27 mouse cellular contexts compared by ENCODE assay signal in genomic region chr2:153672619-153673018, GRCm38 (mm10). TPM values are rescaled to one million over a fixed set of nuclear protein-coding genes. Genes with fewer than 3 reads are reported as not detected.
DNase-seq lines count a peak whose midpoint lies in the region; ATAC-seq and TF ChIP-seq lines count a peak whose summit lies in the region.
"Had no signal": no experiment of that assay in that cellular context is flagged by ENCODE, and none has a peak within 500 bp of the region (broad histone marks: within the 10 kb centered on the region; RNA-seq: fewer than 3 reads in every experiment).

No protein-coding gene starts in this region.

- peak; percentile 25; the same call in 1 of the 2 replicates for TF ChIP-seq CTCF in forebrain, postnatal 0 days (IDR thresholded peaks at IDR 0.05; ENCODE audit: low read depth)
- TF ChIP-seq CTCF in left cerebral cortex, adult 2 months (IDR thresholded peaks at IDR 0.05), result peak; percentile 12

- H3K4me1 ChIP-seq in forebrain, postnatal 0 days (ENCODE audit: insufficient read depth), result no peaks in the 10 kb centered on the region
- H3K4me1 ChIP-seq in forebrain, embryonic 14.5 days (ENCODE audit: control insufficient read depth, insufficient read depth, low read length), result no peaks in the 10 kb centered on the region
- no peaks in the 10 kb centered on the region for H3K4me1 ChIP-seq in midbrain, embryonic 15.5 days
- H3K4me1 ChIP-seq: embryonic facial prominence, embryonic 10.5 days; limb, embryonic 10.5 days; lung, embryonic 15.5 days; neural tube, embryonic 15.5 days had no signal

- no peak overlapping the region for H3K27ac ChIP-seq in forebrain, postnatal 0 days (ENCODE audit: low read depth, low read length)
- H3K27ac ChIP-seq in forebrain, embryonic 14.5 days (ENCODE audit: low read depth, low read length), result no peak overlapping the region
- no peak overlapping the region for H3K27ac ChIP-seq in left cerebral cortex, adult 2 months
- H3K27ac ChIP-seq in midbrain, embryonic 15.5 days, result no peak overlapping the region
- H3K27ac ChIP-seq: embryonic facial prominence, embryonic 10.5 days; hindbrain, embryonic 13.5 days; limb, embryonic 10.5 days; lung, embryonic 15.5 days; macrophage; neural tube, embryonic 15.5 days had no signal

- no peaks in the 10 kb centered on the region for H3K27me3 ChIP-seq in forebrain, postnatal 0 days (ENCODE audit: insufficient read depth, low read length)
- H3K27me3 ChIP-seq in forebrain, embryonic 14.5 days (replicated peaks; ENCODE audit: control insufficient read depth, insufficient read depth, low read length), result no peaks in the 10 kb centered on the region
- no peaks in the 10 kb centered on the region for H3K27me3 ChIP-seq in midbrain, embryonic 15.5 days (replicated peaks)
- H3K27me3 ChIP-seq: hindbrain, embryonic 13.5 days; lung, embryonic 15.5 days; neural tube, embryonic 15.5 days had no signal

- H3K4me2 ChIP-seq in forebrain, postnatal 0 days (ENCODE audit: low read depth), result no peak overlapping the region
- H3K4me2 ChIP-seq in forebrain, embryonic 14.5 days (ENCODE audit: low read length), result no peak overlapping the region
- H3K4me2 ChIP-seq in midbrain, embryonic 15.5 days, result no peak overlapping the region
- H3K4me2 ChIP-seq: hindbrain, embryonic 13.5 days; lung, embryonic 15.5 days; neural tube, embryonic 15.5 days had no signal

- H3K9ac ChIP-seq in forebrain, postnatal 0 days, result no peak overlapping the region
- H3K9ac ChIP-seq in forebrain, embryonic 14.5 days (ENCODE audit: low read length), result no peak overlapping the region
- no peak overlapping the region for H3K9ac ChIP-seq in midbrain, embryonic 15.5 days
- H3K9ac ChIP-seq: hindbrain, embryonic 13.5 days; lung, embryonic 15.5 days; neural tube, embryonic 15.5 days had no signal

- ATAC-seq in forebrain, postnatal 0 days, result no peak
- no peak for ATAC-seq in forebrain, embryonic 14.5 days
- ATAC-seq in midbrain, embryonic 15.5 days (replicated peaks), result no peak
- ATAC-seq: forebrain, embryonic 16.5 days had no signal

- H3K9me3 ChIP-seq in forebrain, postnatal 0 days (ENCODE audit: low read length), result no peaks in the 10 kb centered on the region
- H3K9me3 ChIP-seq in forebrain, embryonic 14.5 days (replicated peaks; ENCODE audit: control insufficient read depth, low read length), result no peaks in the 10 kb centered on the region
- no peaks in the 10 kb centered on the region for H3K9me3 ChIP-seq in midbrain, embryonic 15.5 days
- H3K9me3 ChIP-seq: embryonic facial prominence, embryonic 10.5 days; hindbrain, embryonic 13.5 days; limb, embryonic 10.5 days; lung, embryonic 15.5 days; neural tube, embryonic 15.5 days had no signal

- H3K36me3 ChIP-seq in forebrain, postnatal 0 days (ENCODE audit: insufficient read depth), result peaks cover 9% of the 10 kb centered on the region; the same call in 1 of the 2 replicates
- 0 out of 2 replicates have a peak, but pooled peaks cover 4% of the 10 kb centered on the region for H3K36me3 ChIP-seq in forebrain, embryonic 14.5 days (ENCODE audit: control insufficient read depth, insufficient read depth, low read length)
- H3K36me3 ChIP-seq in midbrain, embryonic 15.5 days (replicated peaks), result no peaks in the 10 kb centered on the region
- H3K36me3 ChIP-seq: neural tube, embryonic 15.5 days had no signal

- H3K4me3 ChIP-seq in forebrain, postnatal 0 days (ENCODE audit: low read depth, low read length), result no peak overlapping the region
- no peak overlapping the region for H3K4me3 ChIP-seq in forebrain, embryonic 14.5 days (ENCODE audit: low read depth, low read length)
- H3K4me3 ChIP-seq in left cerebral cortex, adult 2 months, result no peak overlapping the region
- no peak overlapping the region for H3K4me3 ChIP-seq in midbrain, embryonic 15.5 days
- H3K4me3 ChIP-seq: embryonic facial prominence, embryonic 10.5 days; hindbrain, embryonic 13.5 days; limb, embryonic 10.5 days; lung, embryonic 15.5 days; neural tube, embryonic 15.5 days had no signal

- intact Hi-C loops in left cerebral cortex, adult 2 months (cut with DNase I), result no loop called here

- no peak for DNase-seq in forebrain, postnatal 0 days
- no peak for DNase-seq in forebrain, embryonic 14.5 days (ENCODE audit: low spot score)
- no peak for DNase-seq in left cerebral cortex, adult 2 months (ENCODE audit: extremely low spot score in 1 of 2, low spot score in 2 of 2)
- DNase-seq in left cerebral cortex, adult 8-10 months (ENCODE audit: low spot score in 2 of 2), result no peak
- DNase-seq in 3T3-L1 (ENCODE audit: low read depth, low spot score) (peak; percentile 31), MEL-GATA-1-ER (ENCODE audit: extremely low read depth, low read depth) (peak; percentile 15)
- no peak for DNase-seq in ovary, postnatal 10 days (ENCODE audit: low spot score)
- DNase-seq: adrenal gland, postnatal 36 days; cerebellum, adult 9-11 months; gastrocnemius, postnatal 14 days; kidney, adult 9 months; kidney, postnatal 4 days; thymus, adult 2 months had no signal

- 93% methylated on average over 2 of the region's 2 CpGs for WGBS in forebrain, postnatal 0 days
- 84% methylated on average over 2 of the region's 2 CpGs for whole genome bisulfite sequencing in forebrain, embryonic 14.5 days
- WGBS in midbrain, embryonic 15.5 days, result 91% methylated on average over 2 of the region's 2 CpGs

RNA-seq across cellular contexts. Expression of gene Dnmt3b, which starts 23.4 kb away (rescaled TPM):
- total RNA-seq in forebrain, postnatal 0 days (2014; rRNA removed), result 1.9 and 3.9 TPM in 2 replicates
- polyA plus RNA-seq in forebrain, postnatal 0 days (2015; fragmentation: Nextera tagmentation; extraction: Ambion mirVana), result 1.3 and 1.9 TPM in 2 replicates
- 3.2 and 3.5 TPM in 2 replicates for polyA plus RNA-seq in forebrain, embryonic 14.5 days (2014; fragmentation: Nextera tagmentation; extraction: Ambion mirVana)
- total RNA-seq in left cerebral cortex, adult 2 months (2021), result 1 to 10 TPM; 1.1 to 1.6 TPM
- total RNA-seq in left cerebral cortex, adult 8-10 months (2022), result 1 to 10 TPM in 3 of 4 experiments, under 1 TPM in 1; 0.57 to 1.5 (median 1.0) TPM
- polyA plus RNA-seq in midbrain, embryonic 15.5 days (2015; fragmentation: Nextera tagmentation; extraction: Ambion mirVana), result 4.3 and 4.4 TPM in 2 replicates

RNA-seq across cellular contexts. Expression of gene Dnmt3c, which starts 23.8 kb away (rescaled TPM):
- not detected in 2 replicates for total RNA-seq in forebrain, postnatal 0 days (2014; rRNA removed)
- not detected in 2 replicates for polyA plus RNA-seq in forebrain, postnatal 0 days (2015; fragmentation: Nextera tagmentation; extraction: Ambion mirVana)
- polyA plus RNA-seq in forebrain, embryonic 14.5 days (2014; fragmentation: Nextera tagmentation; extraction: Ambion mirVana), result 0.08 and 0.16 TPM in 2 replicates
- total RNA-seq in left cerebral cortex, adult 2 months (2021), result under 1 TPM in 1 of 2 experiments, not detected in 1; 0.16 TPM
- total RNA-seq in left cerebral cortex, adult 8-10 months (2022), result not detected
- polyA plus RNA-seq in midbrain, embryonic 15.5 days (2015; fragmentation: Nextera tagmentation; extraction: Ambion mirVana), result 0.13 TPM in 1 of 2 replicates, not detected in the other
- total RNA-seq: adrenal gland, adult 18-20 months; adrenal gland, postnatal 36 days; gastrocnemius, postnatal 14 days; heart, adult 8-10 months; heart, postnatal 25 days; liver, adult 2 months had no signal
- polyA plus RNA-seq: embryonic facial prominence, embryonic 10.5 days; forebrain, embryonic 16.5 days; heart, embryonic 14.5 days; hindbrain, embryonic 13.5 days; limb, embryonic 10.5 days; liver, adult 2 months; lung, embryonic 15.5 days; small intestine, adult 2 months; thymus, adult 2 months had no signal

RNA-seq across cellular contexts. Expression of gene Commd7, which starts 40.0 kb away (rescaled TPM):
- total RNA-seq in forebrain, postnatal 0 days (2014; rRNA removed), result 39.2 and 46.4 TPM in 2 replicates
- polyA plus RNA-seq in forebrain, postnatal 0 days (2015; fragmentation: Nextera tagmentation; extraction: Ambion mirVana), result 105 and 116 TPM in 2 replicates
- 86.9 and 95.9 TPM in 2 replicates for polyA plus RNA-seq in forebrain, embryonic 14.5 days (2014; fragmentation: Nextera tagmentation; extraction: Ambion mirVana)
- 10 to 100 TPM; 26.2 to 27.1 TPM for total RNA-seq in left cerebral cortex, adult 2 months (2021)
- 10 to 100 TPM; 26.1 to 31.6 (median 28.6) TPM for total RNA-seq in left cerebral cortex, adult 8-10 months (2022)
- polyA plus RNA-seq in midbrain, embryonic 15.5 days (2015; fragmentation: Nextera tagmentation; extraction: Ambion mirVana), result 94.9 and 98.5 TPM in 2 replicates

Comparison
In these comparisons a context has a peak if more than half of its experiments do, and no peak if none do; other contexts are left out.
1. DNase-seq: peak in 3T3-L1 (single experiment) and MEL-GATA-1-ER (single experiment); none in forebrain, postnatal 0 days (single experiment), forebrain, embryonic 14.5 days (single experiment), left cerebral cortex, adult 2 months (0 of 2), left cerebral cortex, adult 8-10 months (0 of 2) and ovary, postnatal 10 days (single experiment).